Mouse (Mus musculus) right cerebral cortex, postnatal 36 days (tissue): ENCODE data around the gene Clcn2.

Experiments used
- DNase-seq, 2 experiments: peaks; one replicate each; pipeline ENCODE4 v3.0.0; 2022; ENCODE audit warnings: low spot score in 2 of 2, mixed read lengths in 1 of 2

Clcn2 gene

GRCm38 (mm10) chr16:20722736-20723135 is 5.2 kb upstream of the Clcn2 start:
- DNase-seq: no peak

GRCm38 (mm10) chr16:20721808-20722207 is 4.3 kb upstream of the Clcn2 start:
- no peak for DNase-seq

- DNase-seq: no peak
Measured at GRCm38 (mm10) chr16:20717978-20718670, 578 bp upstream of the Clcn2 start.

GRCm38 (mm10) chr16:20716841-20717180 is 735 bp downstream of the Clcn2 start:
- DNase-seq: no peak

- DNase-seq: peak; percentile 66 to 76
Measured at GRCm38 (mm10) chr16:20715976-20716840, 1.3 kb downstream of the Clcn2 start.

GRCm38 (mm10) chr16:20715566-20715965 is 2.0 kb downstream of the Clcn2 start:
- DNase-seq: no peak

- no peak for DNase-seq
Measured at GRCm38 (mm10) chr16:20715161-20715560, 2.4 kb downstream of the Clcn2 start.

- no peak for DNase-seq
Measured at GRCm38 (mm10) chr16:20714307-20715080, 3.1 kb downstream of the Clcn2 start.

GRCm38 (mm10) chr16:20712889-20713288 is 4.7 kb downstream of the Clcn2 start:
- DNase-seq: no peak

GRCm38 (mm10) chr16:20712190-20712589 is 5.4 kb downstream of the Clcn2 start:
- no peak for DNase-seq

- DNase-seq: no peak
Measured at GRCm38 (mm10) chr16:20710810-20711209, 6.7 kb downstream of the Clcn2 start.

GRCm38 (mm10) chr16:20710370-20710769 is 7.2 kb downstream of the Clcn2 start:
- no peak for DNase-seq

- no peak for DNase-seq
Measured at GRCm38 (mm10) chr16:20708939-20709734, 8.4 kb downstream of the Clcn2 start.

GRCm38 (mm10) chr16:20708220-20708938 is 9.2 kb downstream of the Clcn2 start:
- no peak for DNase-seq

- DNase-seq: no peak
Measured at GRCm38 (mm10) chr16:20706407-20707055, 11.0 kb downstream of the Clcn2 start.

- no peak for DNase-seq
Measured at GRCm38 (mm10) chr16:20705786-20706185, 11.8 kb downstream of the Clcn2 start.

GRCm38 (mm10) chr16:20703699-20704400 is 13.7 kb downstream of the Clcn2 start:
- DNase-seq: no peak

- no peak for DNase-seq
Measured at GRCm38 (mm10) chr16:20703071-20703470, 14.5 kb downstream of the Clcn2 start.

GRCm38 (mm10) chr16:20702522-20702893 is 15.0 kb downstream of the Clcn2 start:
- no peak for DNase-seq
